Mouse (Mus musculus) stomach, embryonic 15.5 days (tissue): ENCODE measurements around the gene Morn1. TPM values are rescaled to one million over a fixed set of nuclear protein-coding genes. Genes with fewer than 3 reads are reported as not detected.

Source experiments
- ATAC-seq: fragments of 200-750 bp; cut with Nextera tagmentation; 2 replicates; pipeline ENCODE4 v1.8.0; 2017; ENCODE audit warnings: low read depth, moderate number of reproducible peaks, moderate TSS enrichment; ENCODE audit not compliant: insufficient read depth, low FRiP score
- H3K27ac ChIP-seq: fragments of 300-500 bp; sonication (generic); 2 replicates; pipeline ENCODE4 v1.5.1; 2015; ENCODE audit warnings: mild to moderate bottlenecking, inconsistent platforms
- H3K27me3 ChIP-seq: fragments of 300-500 bp; sonication (generic); replicated peaks from 2 replicates; pipeline ENCODE4 v1.6.1; 2015; ENCODE audit warnings: inconsistent platforms
- H3K36me3 ChIP-seq: fragments of 300-500 bp; sonication (generic); 2 replicates; pipeline ENCODE4 v1.6.1; 2015; ENCODE audit warnings: inconsistent platforms
- H3K4me1 ChIP-seq: fragments of 300-500 bp; sonication (generic); 2 replicates; pipeline ENCODE4 v1.6.1; 2015; ENCODE audit warnings: inconsistent platforms
- H3K4me2 ChIP-seq: fragments of 300-500 bp; sonication (generic); 2 replicates; pipeline ENCODE4 v1.6.1; 2015; ENCODE audit warnings: mild to moderate bottlenecking, inconsistent platforms
- H3K4me3 ChIP-seq: fragments of 300-500 bp; sonication (generic); replicated peaks from 2 replicates; pipeline ENCODE4 v1.5.1; 2015; ENCODE audit warnings: inconsistent platforms
- H3K9ac ChIP-seq: fragments of 300-500 bp; sonication (generic); 2 replicates; pipeline ENCODE4 v1.6.1; 2015; ENCODE audit warnings: inconsistent platforms
- H3K9me3 ChIP-seq: fragments of 300-500 bp; sonication (generic); 2 replicates; pipeline ENCODE4 v1.6.1; 2016; ENCODE audit warnings: inconsistent platforms
- whole genome bisulfite sequencing: fragments of 180-500 bp; shearing (Covaris S2); methylation state at CpG from one replicate; pipeline ENCODE4 v1.1.7; 2015; 5-methylcytosine and 5-hydroxymethylcytosine counted together
- polyA plus RNA-seq: library from polyadenylated mRNA; unstranded; fragments of >200 nt; fragmentation: Nextera tagmentation; extraction: Ambion mirVana; gene quantifications from 2 replicates; pipeline ENCODE4 v1.2.1, GENCODE M21; 2015

Gene Morn1
- polyA plus RNA-seq, 1 experiment from 2014 or later, result 5.3 TPM

DNA sequence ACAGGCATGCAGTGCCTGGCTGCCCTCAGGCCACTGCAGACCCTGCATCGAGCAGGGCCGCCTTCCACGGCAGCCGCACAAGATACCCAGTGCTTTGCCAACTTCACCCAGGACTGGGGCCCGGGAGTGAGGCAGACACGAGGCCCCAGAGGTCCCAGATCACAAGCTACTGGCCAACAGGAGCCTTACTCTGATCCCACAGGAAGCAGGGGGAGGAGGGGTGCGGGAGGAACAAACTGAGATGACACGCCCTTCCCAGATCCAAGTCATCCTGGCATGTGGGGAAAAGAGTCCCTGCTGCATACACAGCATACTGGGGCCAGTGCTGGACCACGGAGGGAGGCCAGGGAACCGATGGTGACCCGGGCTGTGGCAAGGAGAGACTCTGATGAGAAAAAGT is 68.6 kb downstream of the Morn1 start:
- Histone ChIP-seq H3K4me1 (peaks cover 30% of the 10 kb centered on the region), H3K9me3 (no peaks in the 10 kb centered on the region), H3K4me3 (no peak overlapping the region), H3K27ac (no peak overlapping the region), H3K27me3 (no peaks in the 10 kb centered on the region), H3K4me2 (no peak overlapping the region), H3K9ac (no peak overlapping the region), H3K36me3 (peaks cover 34% of the 10 kb centered on the region)
- no peak for ATAC-seq
- WGBS, result 65% methylated on average over 11 of the region's 11 CpGs

DNA sequence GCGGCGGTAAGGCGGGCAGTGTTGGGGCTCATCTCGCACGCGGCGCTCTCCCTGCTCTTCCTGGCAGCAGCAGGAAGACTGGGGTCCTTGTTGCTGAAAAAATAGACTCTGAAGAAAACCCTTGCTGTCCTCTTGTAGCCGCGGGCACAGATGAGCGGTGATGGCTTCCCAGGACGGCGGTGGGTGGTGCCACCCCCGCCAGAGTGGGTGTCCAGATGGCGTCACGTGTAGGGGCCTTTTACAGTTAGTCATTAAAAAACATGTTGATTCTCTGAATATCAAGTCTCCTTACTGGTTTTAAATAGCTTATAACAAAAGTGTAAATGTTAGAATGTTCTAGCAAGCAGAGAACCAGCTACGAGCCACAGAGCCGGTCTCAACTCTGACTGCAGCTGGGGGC is 70.4 kb downstream of the Morn1 start:
- H3K27me3 ChIP-seq, result no peaks in the 10 kb centered on the region
- H3K36me3 ChIP-seq, result peaks cover 34% of the 10 kb centered on the region
- 93% methylated on average over 17 of the region's 17 CpGs for WGBS
- H3K9ac ChIP-seq, result no peak overlapping the region
- ATAC-seq, result no peak
- H3K4me1 ChIP-seq, result peaks cover 22% of the 10 kb centered on the region; the same call in 1 of the 2 replicates
- no peak overlapping the region for H3K27ac ChIP-seq
- H3K9me3 ChIP-seq, result no peaks in the 10 kb centered on the region
- H3K4me3 ChIP-seq, result no peak overlapping the region
- no peak overlapping the region for H3K4me2 ChIP-seq

DNA sequence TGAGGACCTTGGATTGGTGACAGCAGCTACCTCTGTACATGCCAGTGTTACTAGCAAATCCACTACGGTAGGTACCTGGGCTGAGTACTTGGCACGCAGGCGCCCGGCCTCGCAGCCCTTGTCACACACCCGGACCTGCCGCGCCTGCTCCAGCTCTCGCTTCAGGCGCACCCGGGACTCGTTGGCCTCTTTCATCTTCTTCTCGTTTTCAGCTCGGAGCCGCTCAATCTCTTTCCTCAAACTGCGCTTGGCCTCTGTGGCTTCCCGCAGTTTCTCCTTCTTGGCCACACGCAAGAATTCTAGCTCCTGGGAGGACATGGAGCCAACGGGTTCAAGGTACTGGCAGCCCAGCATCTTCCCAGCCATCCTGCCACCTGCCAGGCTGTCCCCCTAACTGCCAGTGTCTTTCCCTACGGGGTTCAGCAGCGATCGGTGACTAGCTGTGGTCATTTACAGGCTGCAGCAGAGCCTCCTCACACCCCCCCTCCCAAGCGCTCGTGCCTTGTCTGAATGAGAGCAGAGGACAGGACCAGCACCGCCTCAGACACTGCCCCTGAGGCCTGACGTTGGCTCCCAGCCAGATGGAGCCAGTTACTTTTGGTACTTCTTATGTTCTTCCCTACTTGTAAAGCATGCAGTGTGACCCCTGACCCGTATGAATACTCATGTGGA is 71.6 kb downstream of the Morn1 start:
- WGBS, result 86% methylated on average over 27 of the region's 27 CpGs
- peaks cover 34% of the 10 kb centered on the region for H3K36me3 ChIP-seq

DNA sequence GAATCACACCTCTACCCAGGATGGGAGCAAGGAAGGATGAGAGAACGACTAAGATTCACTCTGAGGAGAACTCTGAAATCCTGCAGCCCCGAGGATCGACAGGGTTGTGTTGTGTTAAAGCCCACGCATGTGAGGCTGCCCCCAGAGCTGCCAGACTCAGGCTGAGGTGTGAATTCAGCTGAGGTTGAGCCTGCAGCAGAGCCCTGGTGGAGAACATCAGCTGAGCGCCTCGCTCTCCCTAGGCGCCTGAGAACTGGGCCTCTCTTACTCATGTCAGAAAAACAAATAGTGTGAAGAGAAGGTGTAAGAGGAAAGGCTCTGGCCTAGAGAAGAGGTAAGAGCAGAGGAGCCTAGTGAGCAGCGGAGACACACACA is 72.2 kb downstream of the Morn1 start:
- Histone ChIP-seq H3K4me2 (no peak overlapping the region), H3K36me3 (peaks cover 34% of the 10 kb centered on the region), H3K27ac (no peak overlapping the region), H3K4me1 (peaks cover 33% of the 10 kb centered on the region), H3K9me3 (no peaks in the 10 kb centered on the region), H3K9ac (no peak overlapping the region), H3K27me3 (no peaks in the 10 kb centered on the region), H3K4me3 (no peak overlapping the region)
- WGBS, result 70% methylated on average over 8 of the region's 8 CpGs
- ATAC-seq, result no peak

More for the DNA sequence above, 71.6 kb downstream of the Morn1 start:
- Histone ChIP-seq H3K9ac (no peak overlapping the region), H3K27ac (no peak overlapping the region), H3K9me3 (no peaks in the 10 kb centered on the region), H3K4me1 (peaks cover 28% of the 10 kb centered on the region), H3K27me3 (no peaks in the 10 kb centered on the region), H3K4me3 (no peak overlapping the region), H3K4me2 (no peak overlapping the region)
- no peak for ATAC-seq

DNA sequence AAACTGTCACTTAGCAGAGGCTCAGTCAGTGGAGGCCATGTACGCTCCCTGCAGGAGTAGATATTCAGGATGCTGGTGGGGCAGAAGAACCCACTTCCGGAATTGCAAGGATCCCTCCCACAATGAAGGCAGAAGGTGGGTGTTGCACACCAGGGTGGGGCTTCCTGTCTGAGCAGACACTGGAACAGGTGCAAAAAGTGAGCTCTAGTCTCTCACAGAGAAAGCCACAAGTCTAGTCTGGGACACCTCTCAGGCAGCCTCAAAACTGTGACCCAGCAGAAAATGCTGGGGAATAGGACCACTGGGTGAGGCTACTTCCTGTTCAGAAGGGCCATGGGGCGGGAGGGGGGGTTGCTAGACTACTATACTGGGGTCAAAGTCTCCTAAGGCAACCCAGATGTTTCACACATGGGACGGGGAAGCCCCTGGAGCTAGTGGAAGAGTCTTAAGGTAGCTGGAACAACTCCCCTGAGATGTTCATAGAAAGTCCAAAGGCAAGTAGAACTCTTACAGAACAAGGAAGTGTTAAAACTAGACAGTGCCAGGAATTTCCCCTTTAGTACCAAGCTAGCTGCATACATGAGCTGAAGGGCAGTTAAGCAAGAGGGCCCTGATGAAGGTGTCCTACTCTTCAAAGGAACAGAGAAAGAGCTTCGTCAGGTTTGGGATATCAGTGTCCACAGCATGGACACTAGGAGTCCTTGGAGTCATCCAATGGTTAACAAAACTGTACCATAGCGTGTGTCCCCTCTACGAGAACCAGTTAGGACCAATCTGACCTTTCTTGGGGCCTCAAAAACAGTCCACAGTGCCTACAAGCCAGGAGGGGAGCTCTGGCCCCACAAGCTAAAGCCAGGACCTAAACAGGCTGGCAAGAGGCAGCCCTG is 76.3 kb downstream of the Morn1 start:
- peaks cover 14% of the 10 kb centered on the region for H3K36me3 ChIP-seq
- H3K9ac ChIP-seq, result no peak overlapping the region
- WGBS, result 51% methylated on average over 7 of the region's 7 CpGs
- H3K27ac ChIP-seq, result peak overlapping the region; percentile 60
- ATAC-seq, result no peak
- H3K27me3 ChIP-seq, result no peaks in the 10 kb centered on the region
- H3K4me3 ChIP-seq, result no peak overlapping the region
- no peak overlapping the region; the same call in 1 of the 2 replicates for H3K4me2 ChIP-seq
- no peaks in the 10 kb centered on the region for H3K9me3 ChIP-seq
- H3K4me1 ChIP-seq, result peaks cover 39% of the 10 kb centered on the region

DNA sequence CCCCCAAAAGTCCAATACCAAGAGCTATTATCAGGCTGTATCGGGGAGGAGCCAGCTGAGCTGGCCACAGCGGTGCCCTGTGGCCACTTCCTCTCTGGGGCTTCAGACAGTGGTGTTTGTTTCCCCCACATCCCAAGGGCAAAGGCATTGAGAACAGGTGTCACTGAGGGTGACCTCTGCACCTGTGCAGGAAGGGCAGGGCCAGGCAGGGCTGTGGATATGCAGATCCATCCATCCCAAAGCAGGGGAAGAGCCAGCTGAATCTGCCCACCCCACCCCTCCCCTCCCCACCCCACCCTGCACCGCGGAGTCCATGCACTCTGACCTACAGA is 76.9 kb downstream of the Morn1 start:
- Histone ChIP-seq H3K4me2 (no peak overlapping the region), H3K9ac (no peak overlapping the region), H3K27ac (peak overlapping the region; percentile 60), H3K36me3 (peaks cover 9% of the 10 kb centered on the region; the same call in 1 of the 2 replicates), H3K4me1 (peaks cover 42% of the 10 kb centered on the region), H3K9me3 (no peaks in the 10 kb centered on the region), H3K4me3 (no peak overlapping the region), H3K27me3 (no peaks in the 10 kb centered on the region)
- 30% methylated on average over 4 of the region's 4 CpGs for WGBS
- ATAC-seq, result peak; percentile 32

DNA sequence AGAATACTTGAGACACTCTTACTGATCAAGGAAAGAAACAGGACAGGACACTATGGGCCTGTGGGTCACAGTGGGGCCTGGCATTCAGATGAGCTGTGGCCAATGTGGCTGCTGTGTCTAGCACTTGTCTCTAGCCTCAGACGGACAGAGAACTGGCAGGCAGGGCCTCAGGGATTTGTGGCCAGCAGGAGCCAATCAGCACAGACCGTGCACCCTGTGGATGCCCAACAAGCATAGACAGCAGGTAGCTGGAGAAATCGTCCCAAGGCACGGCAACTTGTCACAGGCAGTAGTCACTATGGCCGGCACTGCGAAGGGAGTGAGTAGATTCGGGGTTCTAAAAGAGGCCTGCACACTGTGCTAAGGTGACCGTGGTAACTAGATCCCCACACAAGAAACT is 77.3 kb downstream of the Morn1 start:
- no peak overlapping the region for H3K4me2 ChIP-seq
- no peak overlapping the region for H3K9ac ChIP-seq
- no peak overlapping the region for H3K4me3 ChIP-seq
- ATAC-seq, result no peak
- H3K9me3 ChIP-seq, result no peaks in the 10 kb centered on the region
- no peaks in the 10 kb centered on the region for H3K27me3 ChIP-seq
- WGBS, result 63% methylated on average over 8 of the region's 8 CpGs
- H3K27ac ChIP-seq, result peak overlapping the region; percentile 26; the same call in 1 of the 2 replicates
- H3K4me1 ChIP-seq, result peaks cover 42% of the 10 kb centered on the region
- H3K36me3 ChIP-seq, result peaks cover 6% of the 10 kb centered on the region; the same call in 1 of the 2 replicates

DNA sequence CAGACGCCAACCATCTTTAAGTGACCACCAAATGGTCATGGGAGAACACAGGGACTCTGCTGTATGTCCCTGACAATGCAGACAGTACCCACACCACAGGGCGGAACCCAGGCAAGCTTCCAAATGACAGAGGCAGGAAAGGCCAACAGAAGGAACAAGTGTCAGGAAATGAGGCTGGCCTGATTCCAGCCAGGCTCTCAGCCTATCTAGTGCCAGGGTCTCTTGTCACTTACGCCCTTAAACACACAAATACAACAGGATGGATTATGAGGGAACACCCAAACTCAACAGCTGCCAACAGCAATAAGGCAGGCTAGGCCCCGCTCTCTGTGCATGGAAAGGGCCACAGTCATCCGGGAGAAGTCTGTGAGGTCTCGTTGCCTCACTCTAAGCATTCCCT is 78.2 kb downstream of the Morn1 start:
- no peaks in the 10 kb centered on the region for H3K36me3 ChIP-seq
- H3K9ac ChIP-seq, result no peak overlapping the region
- no peaks in the 10 kb centered on the region for H3K27me3 ChIP-seq
- peaks cover 48% of the 10 kb centered on the region for H3K4me1 ChIP-seq
- H3K4me2 ChIP-seq, result no peak overlapping the region
- H3K9me3 ChIP-seq, result no peaks in the 10 kb centered on the region
- 66% methylated on average over 6 of the region's 6 CpGs for WGBS
- no peak for ATAC-seq
- no peak overlapping the region for H3K4me3 ChIP-seq
- H3K27ac ChIP-seq, result peak overlapping the region; percentile 33; the same call in 1 of the 2 replicates

DNA sequence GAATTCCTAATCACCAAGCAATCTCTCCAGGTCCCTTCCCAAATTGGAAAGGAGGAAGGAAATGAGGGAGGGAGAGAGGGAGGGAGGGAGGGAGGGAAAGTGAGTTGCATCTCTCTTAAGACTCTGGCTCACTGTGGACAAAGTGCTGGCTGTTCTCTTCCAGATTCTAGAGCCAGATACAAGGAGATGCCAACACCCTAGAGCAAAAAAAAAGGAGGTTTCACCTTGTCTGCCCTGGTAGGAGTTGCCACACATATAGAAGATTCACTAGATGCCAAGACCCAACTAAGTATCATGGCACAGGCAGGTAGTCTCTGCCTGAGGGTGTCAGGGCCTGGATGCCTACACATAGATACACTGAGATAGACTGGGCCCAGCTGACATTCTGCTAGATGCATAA is 79.5 kb downstream of the Morn1 start:
- H3K4me3 ChIP-seq, result no peak overlapping the region

DNA sequence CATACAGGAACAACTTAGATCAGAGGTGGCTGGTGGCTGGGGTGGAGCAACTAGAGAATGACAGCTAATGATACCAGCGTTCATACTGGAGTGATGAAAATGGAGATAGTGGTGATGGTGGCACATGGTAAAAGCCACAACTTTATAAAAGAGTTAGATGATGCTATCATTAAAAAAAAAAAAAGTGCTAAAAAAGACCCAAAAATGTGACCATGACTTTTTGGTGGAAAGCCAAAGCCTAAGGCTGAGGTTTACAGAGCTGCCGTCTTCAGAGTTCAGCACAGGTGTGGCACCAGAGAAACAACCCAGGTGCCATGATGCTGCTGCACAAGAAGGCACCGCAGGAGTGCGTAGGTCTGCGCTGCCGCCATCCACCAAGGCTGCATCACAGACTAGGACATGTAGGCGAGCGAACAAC is 82.5 kb downstream of the Morn1 start:
- Histone ChIP-seq H3K36me3 (no peaks in the 10 kb centered on the region), H3K9me3 (no peaks in the 10 kb centered on the region), H3K9ac (no peak overlapping the region), H3K4me2 (no peak overlapping the region), H3K27me3 (no peaks in the 10 kb centered on the region), H3K4me1 (peaks cover 51% of the 10 kb centered on the region), H3K4me3 (no peak overlapping the region), H3K27ac (no peak overlapping the region)
- WGBS, result 81% methylated on average over 8 of the region's 8 CpGs
- ATAC-seq, result no peak

More for the DNA sequence above, 79.5 kb downstream of the Morn1 start:
- H3K9me3 ChIP-seq, result no peaks in the 10 kb centered on the region
- no peak overlapping the region for H3K9ac ChIP-seq
- no peak overlapping the region for H3K27ac ChIP-seq
- H3K27me3 ChIP-seq, result no peaks in the 10 kb centered on the region
- H3K4me2 ChIP-seq, result no peak overlapping the region
- H3K4me1 ChIP-seq, result peaks cover 48% of the 10 kb centered on the region
- no peaks in the 10 kb centered on the region for H3K36me3 ChIP-seq
- no peak for ATAC-seq

DNA sequence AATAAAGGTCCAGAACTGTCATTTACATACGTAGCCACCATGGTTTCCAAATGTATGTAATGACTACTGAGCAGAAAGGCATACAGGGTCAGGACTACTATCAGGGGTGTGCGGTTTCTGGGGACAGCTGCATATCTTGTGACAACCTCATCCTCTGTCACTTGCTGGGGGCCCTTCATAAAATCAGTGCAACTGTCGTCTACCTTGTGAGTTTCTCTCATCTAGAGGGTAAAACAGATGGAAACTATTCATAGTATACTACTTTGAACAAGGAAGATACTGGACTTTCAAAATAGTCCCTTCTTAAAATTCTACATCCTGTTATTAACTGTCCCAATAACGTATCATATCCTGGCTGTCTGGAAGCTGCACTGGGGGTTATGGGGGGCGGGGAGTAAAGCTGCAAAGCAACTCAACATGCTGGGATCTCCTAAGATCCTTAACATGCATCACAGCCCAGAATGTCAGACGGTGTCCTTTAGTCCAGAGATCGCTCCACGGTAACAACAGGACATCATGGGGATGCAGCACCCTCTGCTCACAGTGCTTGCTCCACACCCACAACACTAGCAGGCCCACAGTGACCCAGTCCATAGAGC is 84.3 kb downstream of the Morn1 start:
- Histone ChIP-seq H3K4me3 (no peak overlapping the region), H3K27ac (no peak overlapping the region), H3K36me3 (no peaks in the 10 kb centered on the region), H3K9ac (no peak overlapping the region), H3K4me1 (peaks cover 60% of the 10 kb centered on the region), H3K4me2 (no peak overlapping the region), H3K9me3 (no peaks in the 10 kb centered on the region), H3K27me3 (no peaks in the 10 kb centered on the region)
- ATAC-seq, result no peak
- 74% methylated on average over 8 of the region's 8 CpGs for WGBS

DNA sequence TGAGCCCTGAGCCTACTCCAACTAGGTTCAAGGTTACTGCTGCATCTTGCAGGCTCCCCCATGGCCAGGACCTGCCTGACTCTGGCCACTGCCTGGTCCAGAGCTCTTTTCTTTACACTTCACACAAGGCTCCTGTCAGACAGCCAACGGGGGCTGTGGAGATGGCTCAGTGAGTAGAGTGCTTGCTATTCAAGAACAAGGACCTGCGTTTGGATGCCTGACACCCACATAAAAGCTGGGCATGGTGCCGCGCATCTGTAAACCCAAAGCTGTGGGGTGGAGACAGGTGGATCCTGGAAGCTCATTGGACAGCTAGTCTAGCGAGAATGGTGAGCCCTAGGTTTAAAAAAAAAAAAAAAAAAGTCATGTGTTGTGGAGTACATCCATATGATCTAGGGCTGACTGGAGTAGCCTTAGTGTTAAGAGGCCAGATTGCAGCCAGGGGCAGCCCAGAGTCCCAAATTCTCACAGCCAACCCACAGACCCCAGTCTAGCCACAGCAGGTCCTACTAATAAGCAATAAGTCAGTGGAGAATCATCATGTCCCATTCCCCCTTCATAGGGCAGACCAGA is 85.7 kb downstream of the Morn1 start:
- peak overlapping the region; percentile 31; the same call in 1 of the 2 replicates for H3K27ac ChIP-seq

More for the DNA sequence above, 85.7 kb downstream of the Morn1 start:
- H3K4me1 ChIP-seq, result peaks cover 70% of the 10 kb centered on the region
- H3K9me3 ChIP-seq, result no peaks in the 10 kb centered on the region
- H3K27me3 ChIP-seq, result no peaks in the 10 kb centered on the region
- no peak overlapping the region for H3K4me3 ChIP-seq
- ATAC-seq, result no peak
- no peak overlapping the region for H3K4me2 ChIP-seq
- WGBS, result 73% methylated on average over 5 of the region's 5 CpGs
- no peak overlapping the region; the same call in 1 of the 2 replicates for H3K9ac ChIP-seq
- no peaks in the 10 kb centered on the region for H3K36me3 ChIP-seq
